Mouse (Mus musculus) CH12.LX (cell line): ENCODE results near the gene Tsc22d2.

ENCODE experiments used
- CHD2 ChIP-seq: IDR thresholded peaks from 2 replicates; pipeline ENCODE4 v1.6.1; 2011; ENCODE audit warnings: low read length, improper control_type of control experiment
- NRF1 ChIP-seq: IDR thresholded peaks from 2 replicates; pipeline ENCODE4 v1.6.1; 2014; ENCODE audit warnings: low read depth, mild to moderate bottlenecking, inconsistent platforms, low read length, improper control_type of control experiment, moderate library complexity

DNA sequence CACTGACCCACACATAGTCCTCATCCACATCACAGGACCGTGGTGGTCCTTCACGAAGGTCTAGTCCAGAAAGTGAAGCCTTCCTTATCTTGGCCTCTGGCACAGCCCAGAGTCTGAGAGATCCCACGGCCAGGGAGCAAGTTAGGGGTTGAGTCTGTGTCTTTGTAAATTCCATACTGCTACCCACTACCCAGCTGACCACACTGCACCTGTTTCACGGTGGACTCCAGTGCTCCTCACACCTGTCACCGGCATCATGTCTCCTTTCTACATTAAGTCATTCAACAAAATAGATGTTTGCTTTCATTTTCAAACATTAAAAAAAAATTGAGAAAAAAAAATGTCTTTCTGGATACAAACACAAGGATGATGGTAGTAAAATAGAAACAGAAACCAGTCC lies 40.2 kb upstream of the Tsc22d2 start:
- no peak for TF ChIP-seq CHD2
- TF ChIP-seq NRF1 = no peak
